Mouse (Mus musculus): ENCODE measurements around the gene Ccdc180. TPM values are rescaled to one million over a fixed set of nuclear protein-coding genes. Genes with fewer than 3 reads are reported as not detected.
A peak's percentile ranks its signal among the peaks of the same experiment; 100 is the strongest.

Gene Ccdc180
- polyA plus RNA-seq, 2 experiments = 0.01 to 0.08 TPM

- DNase-seq (ENCODE audit: low read depth in 3 of 3, low spot score in 3 of 3) (no peak), ATAC-seq (ENCODE audit: insufficient read depth) (no peak)
- 32% methylated on average over 2 of the region's 2 CpGs for WGBS (ENCODE audit: insufficient replicate concordance)
- Histone ChIP-seq H3K36me3 (replicated peaks; ENCODE audit: control insufficient read depth, insufficient read depth, low read depth) (no peaks in the 10 kb centered on the region), H3K9me3 (ENCODE audit: control insufficient read depth, low read length) (no peaks in the 10 kb centered on the region), H3K4me1 (replicated peaks; ENCODE audit: control insufficient read depth in 2 of 2, insufficient read depth in 2 of 2, low read length in 1 of 2) (peaks cover 2 to 19% of the 10 kb centered on the region in 2 experiments; a peak in 1 of 4 replicates), H3K4me3 (ENCODE audit: insufficient read depth in 1 of 2, low read depth in 2 of 2, low read length in 2 of 2) (no peak overlapping the region), H3K27ac (no peak overlapping the region), H3K27me3 (ENCODE audit: control insufficient read depth, insufficient read depth, low read length) (peaks cover 9% of the 10 kb centered on the region), H3K4me2 (ENCODE audit: low read depth) (no peak overlapping the region), H3K9ac (replicated peaks) (no peak overlapping the region)
- TF ChIP-seq EP300 (IDR thresholded peaks at IDR 0.05; ENCODE audit: low read depth) = no peak
- TF ChIP-seq CTCF (IDR thresholded peaks at IDR 0.05; ENCODE audit: low read depth) = no peak
Observed at GRCm38 (mm10) chr4:45969051-45969450, 78.9 kb downstream of the Ccdc180 start.

GRCm38 (mm10) chr4:45970048-45970560, 80.0 kb downstream of the Ccdc180 start:
- DNase-seq (ENCODE audit: low read depth in 3 of 3, low spot score in 3 of 3) (no peak), ATAC-seq (ENCODE audit: insufficient read depth) (no peak)
- Histone ChIP-seq H3K4me3 (ENCODE audit: insufficient read depth in 1 of 2, low read depth in 2 of 2, low read length in 2 of 2) (no peak overlapping the region), H3K9ac (replicated peaks) (no peak overlapping the region), H3K27ac (no peak overlapping the region), H3K9me3 (ENCODE audit: control insufficient read depth, low read length) (no peaks in the 10 kb centered on the region), H3K4me2 (ENCODE audit: low read depth) (no peak overlapping the region), H3K4me1 (replicated peaks; ENCODE audit: control insufficient read depth in 2 of 2, insufficient read depth in 2 of 2, low read length in 1 of 2) (peaks cover 2 to 16% of the 10 kb centered on the region in 2 experiments; a peak in 1 of 4 replicates), H3K27me3 (ENCODE audit: control insufficient read depth, insufficient read depth, low read length) (peaks cover 9% of the 10 kb centered on the region), H3K36me3 (replicated peaks; ENCODE audit: control insufficient read depth, insufficient read depth, low read depth) (no peaks in the 10 kb centered on the region)
- WGBS (ENCODE audit: insufficient replicate concordance) = 40% methylated on average over 7 of the region's 7 CpGs
- TF ChIP-seq EP300 (IDR thresholded peaks at IDR 0.05; ENCODE audit: low read depth) (no peak), CTCF (IDR thresholded peaks at IDR 0.05; ENCODE audit: low read depth) (no peak)

GRCm38 (mm10) chr4:45971806-45972447, 81.8 kb downstream of the Ccdc180 start:
- H3K9me3 ChIP-seq (ENCODE audit: control insufficient read depth, low read length) = no peaks in the 10 kb centered on the region
- DNase-seq (ENCODE audit: low read depth in 3 of 3, low spot score in 3 of 3) (peak; percentile 78 to 81 (median 80)), ATAC-seq (ENCODE audit: insufficient read depth) (peak; percentile 95)
- H3K4me3 ChIP-seq (ENCODE audit: insufficient read depth in 1 of 2, low read depth in 2 of 2, low read length in 2 of 2) = peak overlapping the region; percentile 72 to 76
- TF ChIP-seq CTCF (IDR thresholded peaks at IDR 0.05; ENCODE audit: low read depth) = peak; percentile 89
- TF ChIP-seq EP300 (IDR thresholded peaks at IDR 0.05; ENCODE audit: low read depth) = no peak
- H3K4me1 ChIP-seq (replicated peaks; ENCODE audit: control insufficient read depth in 2 of 2, insufficient read depth in 2 of 2, low read length in 1 of 2) = peaks cover 2 to 9% of the 10 kb centered on the region in 2 experiments; a peak in 1 of 4 replicates
- WGBS (ENCODE audit: insufficient replicate concordance) = 3% methylated on average over 51 of the region's 51 CpGs
- peak overlapping the region; percentile 62 for H3K9ac ChIP-seq (replicated peaks)
- H3K36me3 ChIP-seq (replicated peaks; ENCODE audit: control insufficient read depth, insufficient read depth, low read depth) = no peaks in the 10 kb centered on the region
- H3K27ac ChIP-seq = no peak overlapping the region
- peak overlapping the region; percentile 70 for H3K4me2 ChIP-seq (ENCODE audit: low read depth)
- H3K27me3 ChIP-seq (ENCODE audit: control insufficient read depth, insufficient read depth, low read length) = peaks cover 9% of the 10 kb centered on the region

GRCm38 (mm10) chr4:45972448-45972854, 82.3 kb downstream of the Ccdc180 start:
- H3K4me1 ChIP-seq (replicated peaks; ENCODE audit: control insufficient read depth in 2 of 2, insufficient read depth in 2 of 2, low read length in 1 of 2) = peaks cover 2 to 8% of the 10 kb centered on the region in 2 experiments; a peak in 1 of 4 replicates
- TF ChIP-seq EP300 (IDR thresholded peaks at IDR 0.05; ENCODE audit: low read depth) = no peak
- no peak for TF ChIP-seq CTCF (IDR thresholded peaks at IDR 0.05; ENCODE audit: low read depth)
- H3K4me2 ChIP-seq (ENCODE audit: low read depth) = peak overlapping the region; percentile 70
- H3K27ac ChIP-seq = no peak overlapping the region
- H3K9me3 ChIP-seq (ENCODE audit: control insufficient read depth, low read length) = no peaks in the 10 kb centered on the region
- H3K9ac ChIP-seq (replicated peaks) = peak overlapping the region; percentile 62
- ATAC-seq (ENCODE audit: insufficient read depth) = peak; percentile 65; the same call in 1 of the 2 replicates
- DNase-seq (ENCODE audit: low read depth in 3 of 3, low spot score in 3 of 3) = no peak
- WGBS (ENCODE audit: insufficient replicate concordance) = under 1% methylated on average over 42 of the region's 53 CpGs
- peaks cover 9% of the 10 kb centered on the region for H3K27me3 ChIP-seq (ENCODE audit: control insufficient read depth, insufficient read depth, low read length)
- no peaks in the 10 kb centered on the region for H3K36me3 ChIP-seq (replicated peaks; ENCODE audit: control insufficient read depth, insufficient read depth, low read depth)
- peak overlapping the region; percentile 72 to 76 for H3K4me3 ChIP-seq (ENCODE audit: insufficient read depth in 1 of 2, low read depth in 2 of 2, low read length in 2 of 2)

DNA sequence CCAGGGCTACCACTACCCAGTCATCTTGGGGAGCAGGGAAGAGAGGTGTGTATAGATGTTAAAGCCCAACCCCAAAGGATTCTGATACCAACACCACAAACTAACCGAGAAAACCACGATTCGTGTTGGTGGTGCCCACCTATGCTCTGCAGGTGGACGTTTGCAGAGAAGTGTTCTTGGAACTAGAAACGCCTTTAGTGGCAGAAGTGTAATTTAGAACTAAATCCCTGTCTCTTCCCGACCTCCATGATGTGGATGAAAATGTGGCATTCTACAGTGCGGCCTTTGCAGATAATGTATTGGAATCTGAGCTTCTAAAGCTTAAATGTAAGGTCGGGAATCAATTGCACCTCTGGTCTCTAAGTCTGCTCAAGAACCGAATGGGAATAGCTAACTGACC, 82.8 kb downstream of the Ccdc180 start:
- H3K27me3 ChIP-seq (ENCODE audit: control insufficient read depth, insufficient read depth, low read length) = peaks cover 9% of the 10 kb centered on the region
- 35% methylated on average over 9 of the region's 9 CpGs for WGBS (ENCODE audit: insufficient replicate concordance)
- H3K36me3 ChIP-seq (replicated peaks; ENCODE audit: control insufficient read depth, insufficient read depth, low read depth) = no peaks in the 10 kb centered on the region
- DNase-seq (ENCODE audit: low read depth in 3 of 3, low spot score in 3 of 3) (no peak), ATAC-seq (ENCODE audit: insufficient read depth) (no peak)
- H3K4me3 ChIP-seq (ENCODE audit: insufficient read depth in 1 of 2, low read depth in 2 of 2, low read length in 2 of 2) = peak overlapping the region; percentile 72 to 76
- TF ChIP-seq EP300 (IDR thresholded peaks at IDR 0.05; ENCODE audit: low read depth) = no peak
- TF ChIP-seq CTCF (IDR thresholded peaks at IDR 0.05; ENCODE audit: low read depth) = no peak
- peaks cover 2 to 7% of the 10 kb centered on the region in 2 experiments; a peak in 1 of 4 replicates for H3K4me1 ChIP-seq (replicated peaks; ENCODE audit: control insufficient read depth in 2 of 2, insufficient read depth in 2 of 2, low read length in 1 of 2)
- H3K27ac ChIP-seq = no peak overlapping the region
- H3K9ac ChIP-seq (replicated peaks) = peak overlapping the region; percentile 62; the same call in 1 of the 2 replicates
- peak overlapping the region; percentile 70 for H3K4me2 ChIP-seq (ENCODE audit: low read depth)
- H3K9me3 ChIP-seq (ENCODE audit: control insufficient read depth, low read length) = no peaks in the 10 kb centered on the region

Measured in liver, embryonic 14.5 days (tissue).